Mouse (Mus musculus) central nervous system, embryonic 14 days (tissue): Measurements from ENCODE around the gene Pold2. TPM values are rescaled to one million over a fixed set of nuclear protein-coding genes. Genes with fewer than 3 reads are reported as not detected.

Source experiments
- polyA plus RNA-seq: library from polyadenylated mRNA; depleted of rRNA; stranded (reverse); fragments of >200 nt; gene quantifications from 2 replicates; pipeline ENCODE4 v1.2.3, GENCODE M21; 2012; rRNA removed

Pold2 gene
- polyA plus RNA-seq, result 97.8 and 108 TPM in 2 replicates

DNA sequence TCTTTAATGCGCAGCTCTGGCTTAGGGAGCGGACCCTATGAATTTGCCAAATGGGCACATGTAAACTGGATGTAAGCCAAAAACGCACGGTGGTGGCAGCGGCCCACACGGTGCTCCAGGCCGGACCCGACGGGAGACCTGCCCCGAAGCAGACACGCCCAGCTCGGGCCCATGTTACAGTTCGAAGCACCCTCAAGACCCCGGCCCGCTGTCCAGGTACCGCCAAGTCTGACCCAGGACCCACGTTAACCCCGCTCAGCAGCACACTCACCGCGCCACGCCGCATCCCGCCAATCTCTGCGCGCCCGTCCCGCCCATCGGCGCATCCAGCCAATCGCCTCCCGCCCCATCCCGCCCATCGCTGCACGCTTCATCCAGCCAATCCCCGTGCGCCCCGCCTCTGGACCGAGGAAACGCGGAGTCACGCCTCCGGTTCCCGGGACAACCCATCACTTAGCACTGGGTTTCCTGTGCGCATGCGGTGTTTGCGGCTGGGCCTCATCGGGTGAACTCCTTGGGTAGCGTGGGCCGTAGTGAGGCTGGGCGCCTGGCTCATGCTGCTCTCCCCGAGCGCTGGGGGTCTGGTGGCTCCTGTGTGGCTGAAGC lies at the start of gene Pold2:
Gene Pold2, minus strand, starts transcription at position 372 of the 606 bp plus-strand sequence.

DNA sequence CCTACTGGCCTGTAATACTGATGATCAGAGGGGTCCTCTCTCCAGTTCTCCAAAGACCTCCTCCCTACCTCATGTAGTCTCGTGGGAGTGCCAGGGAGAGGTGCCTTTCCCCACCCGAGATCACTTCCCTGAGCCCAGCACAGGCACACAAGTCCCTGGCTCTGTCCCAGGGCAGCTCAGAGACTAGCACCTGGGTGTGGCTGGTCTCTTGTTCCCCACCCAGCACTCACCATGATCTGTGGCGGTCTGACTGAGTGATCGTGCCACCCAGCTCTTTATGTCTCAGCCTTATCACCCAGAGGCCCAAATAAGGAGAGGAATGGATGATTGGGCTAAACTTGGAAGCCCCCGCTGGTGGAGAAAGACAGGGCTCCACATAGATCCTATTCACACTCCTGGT lies 20.4 kb upstream of the Pold2 start, which contains the start of gene Myl7:
Gene Myl7, minus strand, starts transcription at position 252 of the 400 bp plus-strand sequence.

DNA sequence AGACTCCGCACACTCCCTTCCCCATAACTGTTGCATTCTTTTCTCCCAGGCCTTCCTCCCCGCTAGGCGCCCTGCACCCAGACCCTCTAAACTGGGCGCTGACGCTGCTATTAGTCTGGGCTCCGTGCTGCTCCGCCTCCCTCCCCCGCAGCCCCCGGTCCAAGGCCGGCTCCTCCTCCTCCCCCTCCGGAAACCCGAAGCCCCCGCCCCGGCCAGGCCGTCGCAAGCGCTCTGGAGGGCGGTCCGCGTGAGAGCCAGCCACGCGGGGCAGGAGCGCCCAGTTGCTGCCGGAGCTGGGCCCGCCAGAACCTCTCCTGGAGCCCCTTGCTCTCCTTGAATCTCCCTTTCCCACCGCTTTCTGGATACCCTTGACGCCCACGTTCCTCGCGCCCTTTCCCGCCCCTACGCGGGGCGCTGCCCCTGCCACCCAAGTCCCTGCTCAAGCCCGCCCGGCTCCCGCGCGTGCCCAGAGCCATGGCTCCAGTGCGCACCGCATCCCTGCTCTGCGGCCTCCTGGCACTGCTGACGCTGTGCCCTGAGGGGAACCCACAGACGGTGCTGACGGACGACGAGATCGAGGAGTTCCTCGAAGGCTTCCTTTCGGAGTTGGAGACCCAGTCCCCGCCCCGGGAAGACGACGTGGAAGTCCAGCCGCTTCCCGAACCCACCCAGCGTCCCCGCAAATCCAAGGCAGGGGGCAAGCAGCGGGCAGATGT lies 16.3 kb downstream of the Pold2 start, which contains the start of gene Aebp1:
Gene Aebp1, plus strand, starts transcription at position 270 of the 716 bp plus-strand sequence.

DNA sequence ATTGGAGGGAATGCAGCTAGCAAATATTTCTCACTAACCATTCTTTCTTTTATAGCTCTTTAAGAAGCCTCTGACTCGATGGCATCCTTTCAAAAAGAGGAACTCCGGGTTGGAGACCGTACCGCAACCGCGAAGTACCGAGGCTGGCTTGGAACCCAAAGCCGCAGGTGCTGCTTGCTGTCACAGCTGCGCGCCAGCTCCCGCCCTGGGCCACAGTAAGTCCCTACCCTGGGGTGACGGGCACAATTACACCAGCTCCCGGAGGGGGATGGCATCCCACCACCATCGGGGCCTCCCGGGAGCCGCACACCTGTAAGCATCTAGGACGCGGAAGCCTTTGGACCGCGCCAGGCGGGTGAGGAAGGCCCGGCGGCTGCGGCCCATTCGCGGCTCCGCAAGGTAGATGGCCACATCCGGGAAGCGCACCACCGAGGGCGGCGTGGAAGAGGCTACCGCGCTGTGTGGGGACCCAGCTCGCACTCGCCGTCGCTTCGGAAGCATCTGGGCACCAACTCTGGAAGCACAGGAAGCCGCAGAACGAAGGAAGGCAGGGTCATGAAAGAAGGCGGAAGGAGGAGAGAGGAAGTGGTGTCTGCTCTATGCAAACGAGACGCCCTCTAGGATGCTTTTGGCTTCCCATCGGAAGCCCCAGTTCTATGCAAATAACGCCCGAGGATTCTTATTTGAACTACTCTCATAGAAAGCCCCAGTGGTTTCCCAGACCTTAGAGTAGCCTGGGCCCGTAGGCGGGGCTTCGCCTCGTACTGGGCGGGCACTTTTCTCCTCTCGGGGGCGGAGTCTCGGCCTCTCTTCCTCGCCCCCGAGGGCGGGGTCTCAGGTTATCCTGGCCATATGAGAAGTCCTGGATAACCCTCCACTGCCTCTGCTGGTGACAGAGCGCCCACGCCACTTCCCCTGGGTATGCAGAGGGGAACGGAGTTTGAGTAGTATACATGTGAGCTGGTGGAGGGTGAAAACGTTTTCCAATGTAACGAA lies 40.5 kb downstream of the Pold2 start, which contains the start of gene Polm:
Gene Polm, minus strand, starts transcription at position 766 of the 996 bp plus-strand sequence.

Other genes with a start within 250 kb of the Pold2 start
- gene Mrps24, start 162.6 kb downstream of the Pold2 start, polyA plus RNA-seq, result 132 and 145 TPM in 2 replicates
- gene Urgcp, start 115.9 kb downstream of the Pold2 start, polyA plus RNA-seq, result 18.5 and 18.8 TPM in 2 replicates
- 116 and 120 TPM in 2 replicates for gene Dbnl, start 89.8 kb downstream of the Pold2 start, polyA plus RNA-seq
- 0.75 and 10.4 TPM in 2 replicates for gene Pgam2, start 74.6 kb downstream of the Pold2 start, polyA plus RNA-seq
- 20.6 and 21.3 TPM in 2 replicates for gene Polm, start 40.3 kb downstream of the Pold2 start, polyA plus RNA-seq
- gene Aebp1, start 16.3 kb downstream of the Pold2 start, polyA plus RNA-seq, result 17.5 and 33.2 TPM in 2 replicates
- gene Myl7, start 20.5 kb upstream of the Pold2 start, polyA plus RNA-seq, result 0.15 TPM in 1 of 2 replicates, not detected in the other
- 3.5 and 3.7 TPM in 2 replicates for gene Gck, start 71.8 kb upstream of the Pold2 start, polyA plus RNA-seq
- 96.0 and 102 TPM in 2 replicates for gene Ykt6, start 77.4 kb upstream of the Pold2 start, polyA plus RNA-seq
- gene Camk2b, start 188.1 kb upstream of the Pold2 start, polyA plus RNA-seq, result 83.2 and 84.4 TPM in 2 replicates